Mouse (Mus musculus) cortical plate, adult 2 months (tissue): Measurements from ENCODE around the gene Slc22a18.

Source experiments
- CTCF ChIP-seq: fragments of 200-500 bp; IDR thresholded peaks from 2 replicates; pipeline ENCODE4 v1.5.1; 2011; ENCODE audit warnings: mild to moderate bottlenecking, control low read depth, low read length; ENCODE audit not compliant: insufficient read depth; ENCODE audit errors: extremely low read depth
- POLR2A ChIP-seq: fragments of 200-500 bp; IDR thresholded peaks from 2 replicates; pipeline ENCODE4 v1.6.1; 2011; ENCODE audit warnings: mild to moderate bottlenecking, low read length, control low read depth; ENCODE audit not compliant: insufficient read depth; ENCODE audit errors: extremely low read depth

- TF ChIP-seq CTCF (no peak), POLR2A (no peak)
Measured at GRCm38 (mm10) chr7:143498584-143498983, 25.0 kb downstream of the Slc22a18 start.
